ENCODE assay signal across 23 mouse cellular contexts in the genomic region with DNA sequence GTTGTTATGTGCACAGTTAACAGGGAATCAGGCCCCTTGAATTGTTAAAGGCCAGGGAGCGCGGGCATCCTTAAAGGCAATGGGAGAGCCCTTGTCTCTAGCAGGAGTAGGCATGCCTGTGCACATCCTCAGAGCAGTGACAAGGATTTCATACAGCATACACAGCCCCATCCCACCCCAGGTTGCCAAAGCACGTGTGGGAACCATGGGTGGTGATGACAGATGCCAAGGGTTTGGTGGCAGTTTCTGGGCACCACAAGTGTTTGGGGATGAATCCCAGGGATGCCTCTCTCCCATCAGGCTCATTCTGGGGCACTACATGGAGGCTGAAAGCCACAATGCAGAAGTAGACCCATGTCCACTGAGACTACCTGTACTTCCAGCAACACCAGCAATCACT.
"Had no signal": no experiment of that assay in that cellular context is flagged by ENCODE, and none has a peak within 500 bp of the region (broad histone marks: within the 10 kb centered on the region; RNA-seq: fewer than 3 reads in every experiment).

No protein-coding gene starts in this region.

- H3K27me3 ChIP-seq: limb, embryonic 13.5 days; liver, embryonic 15.5 days; lung, embryonic 15.5 days; neural tube, embryonic 12.5 days; neural tube, embryonic 15.5 days had no signal

- H3K9ac ChIP-seq: limb, embryonic 13.5 days; liver, embryonic 12.5 days; liver, embryonic 15.5 days; lung, embryonic 15.5 days; neural tube, embryonic 12.5 days; neural tube, embryonic 15.5 days had no signal

- H3K36me3 ChIP-seq: limb, embryonic 10.5 days; limb, embryonic 13.5 days; liver, embryonic 12.5 days; liver, embryonic 15.5 days; lung, embryonic 15.5 days; midbrain, embryonic 10.5 days; neural tube, embryonic 12.5 days; neural tube, embryonic 15.5 days had no signal

- H3K9me3 ChIP-seq: limb, embryonic 10.5 days; limb, embryonic 13.5 days; liver, embryonic 12.5 days; liver, embryonic 15.5 days; lung, embryonic 15.5 days; megakaryocyte, embryonic 14.5 days; midbrain, embryonic 10.5 days; neural tube, embryonic 12.5 days; neural tube, embryonic 15.5 days had no signal

- DNase-seq: kidney, postnatal 25 days; layer of hippocampus, adult 9-11 months; liver; lung, adult 18-20 months; lung, postnatal 10 days; lung, postnatal 36 days; midbrain, embryonic 14.5 days; right cerebral cortex, adult 18-20 months; right cerebral cortex, postnatal 14 days; right cerebral cortex, postnatal 4 days; thymus, adult 2 months had no signal

- H3K4me2 ChIP-seq: limb, embryonic 13.5 days; liver, embryonic 15.5 days; lung, embryonic 15.5 days; neural tube, embryonic 12.5 days; neural tube, embryonic 15.5 days had no signal

- H3K4me1 ChIP-seq: neural tube, embryonic 12.5 days had no signal

- H3K27ac ChIP-seq: kidney, postnatal 0 days; layer of hippocampus, adult 2 months; limb, embryonic 10.5 days; limb, embryonic 13.5 days; liver, embryonic 15.5 days; lung, embryonic 15.5 days; neural tube, embryonic 12.5 days; neural tube, embryonic 15.5 days; stomach, postnatal 0 days had no signal

- H3K4me3 ChIP-seq: layer of hippocampus, adult 2 months; limb, embryonic 10.5 days; limb, embryonic 13.5 days; liver, embryonic 12.5 days; liver, embryonic 15.5 days; lung, embryonic 15.5 days; megakaryocyte, embryonic 14.5 days; midbrain, embryonic 10.5 days; neural tube, embryonic 12.5 days; neural tube, embryonic 15.5 days had no signal
